Mouse (Mus musculus) brain, embryonic 14.5 days (tissue): Measurements from ENCODE around the gene Plxna4.

Experiments used
- CTCF ChIP-seq: fragments of 200-500 bp; IDR thresholded peaks from 2 replicates; pipeline ENCODE4 v1.5.1; 2012; ENCODE audit warnings: inconsistent platforms, mild to moderate bottlenecking, moderate library complexity, borderline replicate concordance; ENCODE audit not compliant: insufficient read depth, insufficient read length; ENCODE audit errors: extremely low read depth
- POLR2A ChIP-seq: fragments of 200-500 bp; IDR thresholded peaks from 2 replicates; pipeline ENCODE4 v1.6.1; 2012; ENCODE audit warnings: mild to moderate bottlenecking, inconsistent platforms, borderline replicate concordance; ENCODE audit not compliant: poor library complexity, insufficient read depth, insufficient read length, severe bottlenecking; ENCODE audit errors: extremely low read depth

DNA sequence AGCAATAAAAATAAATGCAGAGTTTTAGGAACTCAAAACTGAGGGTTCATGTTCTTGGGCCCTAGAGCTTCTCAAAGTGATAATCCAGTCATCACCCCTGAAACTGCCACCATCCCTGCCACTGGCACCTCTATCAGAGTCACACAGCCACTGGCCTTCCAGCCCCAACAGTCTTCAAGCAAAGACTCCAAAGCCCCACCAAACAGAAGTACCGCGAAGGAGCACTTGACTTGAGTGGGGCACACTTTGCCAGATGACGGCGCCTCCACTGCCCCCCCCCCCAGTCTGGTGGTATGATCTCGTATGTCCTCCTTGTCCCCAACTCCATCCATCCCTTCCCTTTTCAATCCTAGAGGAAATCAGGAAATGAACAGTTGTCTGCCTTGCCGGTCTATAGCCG is 60.5 kb downstream of the Plxna4 start:
- no peak for TF ChIP-seq CTCF
- TF ChIP-seq POLR2A = no peak
